Mouse (Mus musculus) liver, embryonic 14.5 days (tissue): ENCODE measurements at regions not wholly inside any gene's neighbourhood (a gene's known extent, or its start where the extent isn't known, plus 50 kb on each side); places are given as distances from the start of the nearest gene placed in this dataset.

Experiments used
- CTCF ChIP-seq: IDR thresholded peaks from 2 replicates; pipeline ENCODE4 v1.5.1; 2016; ENCODE audit warnings: antibody characterized with exemption, low read depth, control low read depth
- EP300 ChIP-seq: IDR thresholded peaks from 2 replicates; pipeline ENCODE4 v1.6.1; 2016; ENCODE audit warnings: antibody characterized with exemption, low read depth

- TF ChIP-seq CTCF (peak; percentile 14; the same call in 1 of the 2 replicates), EP300 (no peak)
These were observed 262.2 kb upstream of the Erbb4 start for GRCm38 (mm10) chr1:69370078-69370477.
